Mouse (Mus musculus) hindbrain, embryonic 14.5 days (tissue): ENCODE results near the gene Psenen. TPM values are rescaled to one million over a fixed set of nuclear protein-coding genes. Genes with fewer than 3 reads are reported as not detected.
A peak's percentile ranks its signal among the peaks of the same experiment; 100 is the strongest.

ENCODE experiments used
- ATAC-seq: fragments of 200-750 bp; cut with Nextera tagmentation; 2 replicates; pipeline ENCODE4 v1.8.0; 2017; ENCODE audit warnings: moderate number of reproducible peaks, mild to moderate bottlenecking, moderate TSS enrichment, moderate library complexity; ENCODE audit not compliant: low FRiP score
- DNase-seq: peaks from one replicate; pipeline ENCODE4 v3.0.0-alpha.2; 2015; ENCODE audit warnings: low spot score
- H3K27ac ChIP-seq: fragments of 300-500 bp; sonication (generic); 2 replicates; pipeline ENCODE4 v1.5.1; 2014; ENCODE audit warnings: mild to moderate bottlenecking, moderate library complexity
- H3K27me3 ChIP-seq: fragments of 300-500 bp; sonication (generic); 2 replicates; pipeline ENCODE4 v1.6.1; 2014; ENCODE audit warnings: mild to moderate bottlenecking, low read length, mixed read lengths; ENCODE audit not compliant: control insufficient read depth, insufficient read depth
- H3K36me3 ChIP-seq: fragments of 300-500 bp; sonication (generic); replicated peaks from 2 replicates; pipeline ENCODE4 v1.6.1; 2014; ENCODE audit not compliant: control insufficient read depth, insufficient read depth
- H3K4me1 ChIP-seq: fragments of 300-500 bp; sonication (generic); replicated peaks from 2 replicates; pipeline ENCODE4 v1.6.1; 2014; ENCODE audit warnings: antibody characterized with exemption, low read length, mixed read lengths; ENCODE audit not compliant: control insufficient read depth, insufficient read depth
- H3K4me2 ChIP-seq: fragments of 300-500 bp; sonication (generic); replicated peaks from 2 replicates; pipeline ENCODE4 v1.6.1; 2014; ENCODE audit warnings: mild to moderate bottlenecking, moderate library complexity
- H3K4me3 ChIP-seq: fragments of 300-500 bp; sonication (generic); replicated peaks from 2 replicates; pipeline ENCODE4 v1.5.1; 2014; ENCODE audit warnings: mild to moderate bottlenecking, low read length
- H3K9ac ChIP-seq: fragments of 300-500 bp; sonication (generic); 2 replicates; pipeline ENCODE4 v1.6.1; 2014
- H3K9me3 ChIP-seq: fragments of 300-500 bp; sonication (generic); 2 replicates; pipeline ENCODE4 v1.6.1; 2016; ENCODE audit warnings: low read length; ENCODE audit not compliant: control insufficient read depth
- WGBS: fragments of 180-500 bp; shearing (Covaris S2); extraction: QIAGEN DNeasy Blood & Tissue Kit; methylation state at CpG from one replicate; pipeline ENCODE4 v1.1.7; 2014; 5-methylcytosine and 5-hydroxymethylcytosine counted together
- polyA plus RNA-seq: library from polyadenylated mRNA; unstranded; fragments of >200 nt; fragmentation: Nextera tagmentation; extraction: Ambion mirVana; gene quantifications from 2 replicates; pipeline ENCODE4 v1.2.1, GENCODE M21; 2014

Psenen gene
- polyA plus RNA-seq: 109 and 118 TPM in 2 replicates

DNA sequence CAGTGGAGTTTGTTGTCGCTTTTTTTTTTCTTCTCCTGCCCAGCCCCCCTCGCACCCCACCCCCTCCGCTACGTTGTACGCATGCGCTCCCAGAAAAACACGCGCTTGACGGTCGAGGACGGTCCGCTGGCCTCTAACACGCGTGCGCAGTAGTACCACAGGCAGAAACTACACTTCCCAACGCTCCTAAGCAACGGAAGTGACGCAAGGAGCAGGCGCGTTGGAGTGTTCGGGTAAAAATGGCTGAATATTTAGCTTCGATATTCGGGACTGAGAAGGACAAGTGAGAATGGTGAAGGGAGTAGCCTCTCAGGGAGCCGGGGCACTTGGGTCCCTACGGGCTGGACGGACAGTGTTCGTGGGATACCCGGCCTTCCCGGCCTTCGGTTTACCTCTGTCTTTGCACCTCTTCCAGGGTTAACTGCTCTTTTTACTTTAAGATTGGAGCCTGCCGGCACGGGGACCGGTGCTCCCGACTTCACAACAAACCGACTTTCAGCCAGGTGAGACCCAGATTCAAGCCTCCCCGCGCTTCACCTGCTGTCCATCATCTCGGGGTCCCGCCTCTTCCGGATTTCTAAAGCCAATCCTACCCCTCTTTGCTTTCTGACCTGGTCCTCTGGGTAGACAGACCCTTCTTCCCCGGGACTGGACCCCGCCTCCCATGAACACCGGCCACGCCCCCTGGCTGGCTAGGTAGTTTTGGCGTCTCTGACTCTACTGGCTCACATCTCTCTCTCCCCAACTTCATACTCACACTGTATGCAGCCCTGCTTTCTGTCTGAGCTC lies at the start of gene Psenen, which contains the start of the genes U2af1l4 and Gm49396:
Gene Psenen (minus strand): TSS at position 511 of the 789 bp plus-strand sequence.
Gene U2af1l4 (plus strand): TSS at position 185 of the 789 bp plus-strand sequence.
Gene Gm49396 (plus strand): TSS at position 228 of the 789 bp plus-strand sequence.
- Histone ChIP-seq H3K4me2 (peak within 1 kb of the TSS; percentile 62), H3K27me3 (no peaks in the 10 kb centered on the region), H3K27ac (peak within 1 kb of the TSS; percentile 92), H3K4me1 (peaks cover 24% of the 10 kb centered on the region), H3K36me3 (peaks cover 33% of the 10 kb centered on the region), H3K9me3 (no peaks in the 10 kb centered on the region), H3K9ac (peak within 1 kb of the TSS; percentile 76), H3K4me3 (peak within 1 kb of the TSS; percentile 68)
- under 1% methylated on average over 45 of the region's 45 CpGs for WGBS
- ATAC-seq: peak; percentile 85
- peak; percentile 99 for DNase-seq

DNA sequence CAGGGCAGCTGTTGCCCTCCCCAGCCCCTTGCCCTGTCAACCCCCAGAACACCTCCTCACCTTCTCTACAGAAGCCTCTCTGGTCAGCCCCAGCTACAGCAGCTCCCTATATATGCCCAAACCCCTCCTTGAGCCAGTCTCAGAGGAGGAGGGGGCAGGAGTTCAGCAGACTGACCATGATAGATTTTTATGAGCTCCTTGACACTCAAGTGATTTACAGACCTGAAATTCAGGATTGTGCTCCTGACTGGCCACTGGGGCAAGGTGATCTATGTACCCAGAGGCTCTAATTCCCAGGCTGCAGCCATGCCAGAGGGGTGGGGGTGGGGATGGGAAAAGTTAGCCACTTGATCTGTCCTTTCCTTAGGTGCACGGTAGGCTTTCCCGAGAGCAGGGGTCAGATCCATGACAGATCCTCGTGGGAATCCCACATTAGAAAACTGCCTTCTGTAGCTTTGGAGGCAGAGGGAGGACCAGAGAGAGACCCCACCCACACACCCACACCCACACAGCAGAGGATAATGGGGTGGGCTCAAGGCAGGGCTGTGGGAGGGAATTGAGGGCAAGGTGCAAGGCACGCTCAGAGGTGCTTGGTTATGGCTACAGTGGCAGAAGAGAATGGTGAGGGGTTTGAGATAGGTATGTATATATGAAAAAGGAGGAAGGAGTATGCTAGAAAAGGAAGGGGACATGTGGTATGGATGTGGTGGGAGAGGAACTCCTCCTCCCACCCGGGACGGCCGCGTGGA lies 49.4 kb upstream of the Psenen start, which contains the start of gene Upk1a:
Gene Upk1a (minus strand): TSS at position 194 of the 749 bp plus-strand sequence.
- no peak within 1 kb of the TSS for H3K9ac ChIP-seq
- WGBS: 83% methylated on average over 8 of the region's 8 CpGs
- no peak within 1 kb of the TSS for H3K27ac ChIP-seq
- no peak within 1 kb of the TSS for H3K4me2 ChIP-seq
- no peak within 1 kb of the TSS for H3K4me3 ChIP-seq
- H3K27me3 ChIP-seq: no peaks in the 10 kb centered on the region
- no peaks in the 10 kb centered on the region for H3K4me1 ChIP-seq
- H3K36me3 ChIP-seq: peaks cover 23% of the 10 kb centered on the region
- H3K9me3 ChIP-seq: no peaks in the 10 kb centered on the region
- DNase-seq (no peak), ATAC-seq (no peak)

DNA sequence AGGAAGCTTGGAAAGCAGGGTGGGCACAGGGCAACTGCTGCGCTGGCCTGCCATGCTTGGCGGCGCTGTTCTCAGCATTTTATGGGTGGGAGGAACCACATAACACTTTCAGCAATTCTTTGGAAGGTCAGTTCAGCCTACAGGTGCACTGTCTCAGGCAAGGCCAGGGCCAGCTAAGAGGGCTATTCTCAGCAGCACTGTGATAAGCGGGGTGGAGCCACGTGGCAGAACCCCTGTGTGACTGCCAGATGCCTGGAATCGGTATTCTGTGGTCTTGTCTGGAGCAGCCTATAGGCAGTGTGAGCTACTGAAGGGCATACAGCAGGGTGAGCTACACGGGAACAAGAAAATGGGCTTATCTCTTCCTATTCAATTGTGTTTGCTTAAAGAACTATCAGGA lies 46.6 kb upstream of the Psenen start:
- Histone ChIP-seq H3K9me3 (no peaks in the 10 kb centered on the region), H3K36me3 (no peaks in the 10 kb centered on the region), H3K27ac (no peak overlapping the region), H3K27me3 (no peaks in the 10 kb centered on the region), H3K4me1 (no peaks in the 10 kb centered on the region), H3K4me2 (no peak overlapping the region), H3K9ac (no peak overlapping the region), H3K4me3 (no peak overlapping the region)
- DNase-seq (no peak), ATAC-seq (no peak)
- WGBS: 60% methylated on average over 7 of the region's 7 CpGs

DNA sequence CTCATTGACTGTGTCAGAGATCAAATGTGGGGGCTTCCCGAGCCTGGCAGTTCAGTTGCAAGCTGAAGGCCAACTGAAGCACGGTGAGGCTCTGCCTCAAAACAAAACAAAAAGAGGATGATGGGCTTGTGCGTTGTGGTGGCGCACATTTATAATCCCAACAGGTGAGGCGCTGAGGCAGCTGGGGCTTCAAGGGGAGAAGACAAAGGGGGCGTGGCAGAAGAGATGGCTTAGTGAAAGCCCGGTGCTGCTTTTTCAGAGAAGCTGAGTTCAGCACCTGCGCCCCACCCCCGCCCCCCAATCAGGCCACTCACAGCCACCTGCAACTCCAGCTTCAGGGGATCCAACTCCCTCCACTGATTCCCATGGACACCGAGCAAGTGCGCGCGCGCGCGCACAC lies 45.0 kb upstream of the Psenen start:
- Histone ChIP-seq H3K27ac (no peak overlapping the region), H3K4me2 (no peak overlapping the region), H3K36me3 (no peaks in the 10 kb centered on the region), H3K27me3 (no peaks in the 10 kb centered on the region), H3K4me3 (no peak overlapping the region), H3K9me3 (no peaks in the 10 kb centered on the region), H3K4me1 (no peaks in the 10 kb centered on the region), H3K9ac (no peak overlapping the region)
- 52% methylated on average over 16 of the region's 16 CpGs for WGBS
- ATAC-seq (no peak), DNase-seq (no peak)

DNA sequence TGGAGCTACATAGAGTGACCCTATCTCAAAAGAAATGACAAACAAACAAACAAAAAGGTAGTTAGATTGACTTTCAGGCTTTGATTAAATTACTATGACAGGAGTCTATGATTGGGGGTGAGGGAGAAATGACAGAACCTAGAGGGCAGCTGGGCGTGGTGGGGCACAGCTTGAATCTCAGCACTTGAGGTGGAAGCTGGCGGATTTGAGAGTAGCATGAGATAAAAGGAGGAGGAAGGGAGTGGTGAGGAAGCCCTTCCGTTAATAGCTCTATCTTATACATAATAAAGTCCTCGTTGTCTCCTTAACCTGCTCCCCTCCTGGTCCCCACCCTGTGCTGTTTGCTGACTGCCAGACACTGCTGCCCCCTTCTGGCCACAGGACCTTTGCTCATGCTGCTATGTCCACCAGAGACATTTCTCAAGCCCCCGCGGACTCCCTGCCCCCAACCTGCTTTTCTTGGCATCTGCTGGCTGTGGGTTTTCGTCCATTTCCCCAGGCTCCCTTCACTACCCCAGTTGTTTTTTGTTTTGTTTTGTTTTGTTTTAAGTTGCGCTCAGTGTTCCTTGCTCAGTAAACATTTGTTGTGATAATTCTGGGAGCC lies 44.4 kb upstream of the Psenen start:
- no peaks in the 10 kb centered on the region for H3K4me1 ChIP-seq
- WGBS: 36% methylated on average over 8 of the region's 8 CpGs
- no peak overlapping the region for H3K4me2 ChIP-seq
- H3K4me3 ChIP-seq: no peak overlapping the region
- ATAC-seq (no peak), DNase-seq (no peak)
- H3K27ac ChIP-seq: no peak overlapping the region
- no peaks in the 10 kb centered on the region for H3K27me3 ChIP-seq
- H3K36me3 ChIP-seq: no peaks in the 10 kb centered on the region
- H3K9ac ChIP-seq: no peak overlapping the region
- no peaks in the 10 kb centered on the region for H3K9me3 ChIP-seq

DNA sequence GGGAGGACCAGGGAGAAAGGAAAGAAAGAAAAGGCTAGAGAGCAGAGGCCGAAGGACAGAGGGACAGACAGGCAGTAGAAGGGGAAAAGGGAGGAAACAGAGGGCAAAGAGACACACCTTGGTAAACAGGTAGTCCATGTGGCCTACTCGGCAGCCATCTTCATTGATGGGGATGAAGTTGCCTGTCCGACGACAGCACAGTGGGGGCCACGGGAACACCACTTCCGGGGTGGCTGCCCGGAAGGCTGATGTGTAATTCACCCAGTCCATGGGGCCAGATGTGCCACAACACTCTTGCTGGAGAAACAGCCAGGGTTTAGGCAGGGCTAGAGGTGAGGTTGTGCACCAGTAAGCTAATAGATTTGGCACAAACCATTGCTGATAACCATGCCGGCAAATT lies 41.5 kb upstream of the Psenen start:
- Histone ChIP-seq H3K27me3 (no peaks in the 10 kb centered on the region), H3K27ac (no peak overlapping the region), H3K4me3 (no peak overlapping the region), H3K4me1 (peaks cover 4% of the 10 kb centered on the region; the same call in 1 of the 2 replicates), H3K36me3 (no peaks in the 10 kb centered on the region), H3K9ac (no peak overlapping the region), H3K9me3 (no peaks in the 10 kb centered on the region), H3K4me2 (no peak overlapping the region)
- ATAC-seq (no peak), DNase-seq (no peak)
- WGBS: 91% methylated on average over 8 of the region's 8 CpGs

DNA sequence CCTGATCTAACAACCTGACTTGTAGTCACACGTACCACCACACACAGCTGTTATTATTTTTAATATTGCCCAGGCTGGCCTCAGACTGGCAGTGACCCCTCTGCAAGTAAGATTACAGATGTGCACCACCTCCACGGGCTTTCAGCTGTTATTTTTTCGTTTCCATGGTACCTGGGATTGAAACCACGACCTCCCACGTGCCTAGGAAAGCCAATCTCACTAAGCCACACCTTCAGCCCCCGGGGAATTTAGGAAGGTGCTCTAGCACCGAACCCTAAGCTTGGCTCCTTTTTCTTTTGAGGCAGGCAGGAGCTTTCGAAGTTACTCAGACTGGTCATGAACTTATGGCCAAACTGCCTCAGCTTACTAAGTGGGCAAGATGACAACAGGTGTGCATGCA lies 41.0 kb upstream of the Psenen start:
- no peak overlapping the region for H3K4me3 ChIP-seq
- 69% methylated on average over 8 of the region's 8 CpGs for WGBS
- H3K36me3 ChIP-seq: no peaks in the 10 kb centered on the region
- no peaks in the 10 kb centered on the region for H3K27me3 ChIP-seq
- H3K27ac ChIP-seq: no peak overlapping the region
- no peaks in the 10 kb centered on the region for H3K9me3 ChIP-seq
- no peak for DNase-seq
- H3K4me1 ChIP-seq: peaks cover 8% of the 10 kb centered on the region; the same call in 1 of the 2 replicates
- H3K9ac ChIP-seq: no peak overlapping the region
- H3K4me2 ChIP-seq: no peak overlapping the region
- no peak for ATAC-seq

DNA sequence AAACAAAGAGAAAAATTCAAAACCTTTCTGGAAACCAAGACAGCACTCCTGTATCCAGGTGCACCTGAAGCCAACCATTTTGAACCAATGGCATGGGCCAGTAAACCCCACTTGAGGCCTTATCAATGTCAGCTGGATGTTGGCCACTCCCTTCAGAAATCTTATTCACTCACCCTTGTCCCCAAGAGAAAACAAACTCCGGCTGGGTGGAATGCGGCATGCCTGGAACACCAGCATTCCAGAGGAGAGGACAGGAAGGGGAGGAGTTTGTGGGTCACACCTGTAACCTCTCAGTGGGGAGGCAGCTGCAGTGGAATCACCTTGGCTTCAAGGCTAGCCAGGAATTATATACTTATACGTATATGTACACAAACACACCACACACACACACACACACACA lies 39.2 kb upstream of the Psenen start:
- ATAC-seq (no peak), DNase-seq (no peak)
- peaks cover 8% of the 10 kb centered on the region; the same call in 1 of the 2 replicates for H3K4me1 ChIP-seq
- no peak overlapping the region for H3K9ac ChIP-seq
- H3K36me3 ChIP-seq: no peaks in the 10 kb centered on the region
- no peak overlapping the region for H3K4me2 ChIP-seq
- WGBS: 58% methylated on average over 3 of the region's 3 CpGs
- no peak overlapping the region for H3K4me3 ChIP-seq
- H3K9me3 ChIP-seq: no peaks in the 10 kb centered on the region
- H3K27ac ChIP-seq: no peak overlapping the region
- H3K27me3 ChIP-seq: no peaks in the 10 kb centered on the region

DNA sequence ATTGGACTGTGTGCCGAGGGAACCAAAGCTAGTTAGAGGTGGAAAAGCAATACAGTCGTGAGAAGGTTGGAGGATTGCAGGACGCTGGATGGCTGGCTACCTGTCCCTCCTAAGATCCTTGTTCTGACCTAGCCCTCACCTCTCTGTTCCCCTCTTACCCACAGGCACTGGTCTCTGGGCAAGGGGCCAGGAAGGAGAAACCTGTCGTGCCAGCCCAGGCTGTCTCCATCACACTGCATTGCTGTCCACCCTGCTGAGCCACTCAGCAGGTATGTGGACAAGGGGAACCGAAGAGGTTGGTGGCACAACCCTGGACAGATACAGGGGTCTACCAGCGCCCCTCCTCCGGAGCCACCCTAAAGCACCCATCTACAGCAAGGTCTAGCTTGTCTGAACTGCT lies 37.2 kb upstream of the Psenen start:
- H3K4me2 ChIP-seq: peak overlapping the region; percentile 48; the same call in 1 of the 2 replicates
- no peak for ATAC-seq
- no peak overlapping the region for H3K27ac ChIP-seq

More for the DNA sequence above, 37.2 kb upstream of the Psenen start:
- DNase-seq: no peak
- no peak overlapping the region for H3K4me3 ChIP-seq
- no peaks in the 10 kb centered on the region for H3K36me3 ChIP-seq
- no peak overlapping the region for H3K9ac ChIP-seq
- H3K4me1 ChIP-seq: peaks cover 8% of the 10 kb centered on the region; the same call in 1 of the 2 replicates
- WGBS: 75% methylated on average over 7 of the region's 7 CpGs
- no peaks in the 10 kb centered on the region for H3K27me3 ChIP-seq
- H3K9me3 ChIP-seq: no peaks in the 10 kb centered on the region
